Mouse (Mus musculus): ENCODE data around the gene Olfr119. TPM values are rescaled to one million over a fixed set of nuclear protein-coding genes. Genes with fewer than 3 reads are reported as not detected.
"Not testable (repeated sequence)": the region's sequence is repeated elsewhere in the genome, so short reads cannot be mapped to it uniquely, and the experiment has no call there.

Olfr119 gene
- not detected in 2 replicates for polyA plus RNA-seq (2012; ENCODE audit: insufficient read depth, insufficient read length, missing spikeins)

- H3K27ac ChIP-seq (ENCODE audit: insufficient read depth, low read depth, low read length); H3K4me1 ChIP-seq (ENCODE audit: control insufficient read depth, insufficient read depth, low read length); H3K4me3 ChIP-seq (ENCODE audit: insufficient read depth, low read length): not testable (repeated sequence)
Observed at GRCm38 (mm10) chr17:37696264-37696663, at the start of gene Olfr119. Olfr119 (plus strand) TSS chr17:37696564.

GRCm38 (mm10) chr17:37663682-37664081, 32.7 kb upstream of the Olfr119 start, which contains the start of gene Olfr117:
Olfr117 (minus strand) TSS chr17:37663782.
- H3K27ac ChIP-seq (ENCODE audit: insufficient read depth, low read depth, low read length) = no peak within 1 kb of the TSS
- no peaks in the 10 kb centered on the region for H3K4me1 ChIP-seq (ENCODE audit: control insufficient read depth, insufficient read depth, low read length)
- no peak for TF ChIP-seq POLR2A (IDR thresholded peaks at IDR 0.05; ENCODE audit: borderline replicate concordance, low read depth, low read length)
- no peak for TF ChIP-seq CTCF (IDR thresholded peaks at IDR 0.05; ENCODE audit: low read depth, low read length)
- H3K4me3 ChIP-seq (ENCODE audit: insufficient read depth, low read length) = no peak within 1 kb of the TSS

GRCm38 (mm10) chr17:37666688-37667087, 29.7 kb upstream of the Olfr119 start, which contains the start of gene Olfr118:
Olfr118 (plus strand) TSS chr17:37666988.
- Histone ChIP-seq H3K4me3 (ENCODE audit: insufficient read depth, low read length) (no peak within 1 kb of the TSS), H3K27ac (ENCODE audit: insufficient read depth, low read depth, low read length) (no peak within 1 kb of the TSS), H3K4me1 (ENCODE audit: control insufficient read depth, insufficient read depth, low read length) (no peaks in the 10 kb centered on the region)
- TF ChIP-seq POLR2A (IDR thresholded peaks at IDR 0.05; ENCODE audit: borderline replicate concordance, low read depth, low read length) (no peak), CTCF (IDR thresholded peaks at IDR 0.05; ENCODE audit: low read depth, low read length) (no peak)

- no peak within 1 kb of the TSS for H3K4me3 ChIP-seq (ENCODE audit: insufficient read depth, low read length)
- no peaks in the 10 kb centered on the region for H3K4me1 ChIP-seq (ENCODE audit: control insufficient read depth, insufficient read depth, low read length)
- H3K27ac ChIP-seq (ENCODE audit: insufficient read depth, low read depth, low read length) = no peak within 1 kb of the TSS
- TF ChIP-seq CTCF (IDR thresholded peaks at IDR 0.05; ENCODE audit: low read depth, low read length) (no peak), POLR2A (IDR thresholded peaks at IDR 0.05; ENCODE audit: borderline replicate concordance, low read depth, low read length) (no peak)
Observed at GRCm38 (mm10) chr17:37721508-37721907, 25.1 kb downstream of the Olfr119 start, which contains the start of gene Olfr120. Olfr120 (plus strand) TSS chr17:37721808.

GRCm38 (mm10) chr17:37738070-37738469, 41.7 kb downstream of the Olfr119 start:
- TF ChIP-seq CTCF (IDR thresholded peaks at IDR 0.05; ENCODE audit: low read depth, low read length) (no peak), POLR2A (IDR thresholded peaks at IDR 0.05; ENCODE audit: borderline replicate concordance, low read depth, low read length) (no peak)
- Histone ChIP-seq H3K4me1 (ENCODE audit: control insufficient read depth, insufficient read depth, low read length) (no peaks in the 10 kb centered on the region), H3K4me3 (ENCODE audit: insufficient read depth, low read length) (no peak overlapping the region), H3K27ac (ENCODE audit: insufficient read depth, low read depth, low read length) (no peak overlapping the region)

Other genes starting within 250 kb of the Olfr119 start
- 0.35 TPM in 1 of 2 replicates, not detected in the other for gene Olfr109, start 237.6 kb upstream of the Olfr119 start, polyA plus RNA-seq (2012; ENCODE audit: insufficient read depth, insufficient read length, missing spikeins)
- 1.1 TPM in 1 of 2 replicates, not detected in the other for gene H2-M2, start 213.0 kb upstream of the Olfr119 start, polyA plus RNA-seq (2012; ENCODE audit: insufficient read depth, insufficient read length, missing spikeins)
- 0.75 and 1.3 TPM in 2 replicates for gene Olfr110, start 204.1 kb upstream of the Olfr119 start, polyA plus RNA-seq (2012; ENCODE audit: insufficient read depth, insufficient read length, missing spikeins)
- gene Olfr111, start 188.5 kb upstream of the Olfr119 start, polyA plus RNA-seq (2012; ENCODE audit: insufficient read depth, insufficient read length, missing spikeins) = 4.6 and 5.8 TPM in 2 replicates
- gene Olfr112, start 127.1 kb upstream of the Olfr119 start, polyA plus RNA-seq (2012; ENCODE audit: insufficient read depth, insufficient read length, missing spikeins) = not detected in 2 replicates
- not detected in 2 replicates for gene Olfr113, start 118.9 kb upstream of the Olfr119 start, polyA plus RNA-seq (2012; ENCODE audit: insufficient read depth, insufficient read length, missing spikeins)
- gene Olfr114, start 103.8 kb upstream of the Olfr119 start, polyA plus RNA-seq (2012; ENCODE audit: insufficient read depth, insufficient read length, missing spikeins) = not detected in 2 replicates
- gene Olfr115, start 69.5 kb upstream of the Olfr119 start, polyA plus RNA-seq (2012; ENCODE audit: insufficient read depth, insufficient read length, missing spikeins) = not detected in 2 replicates
- gene Olfr116, start 69.4 kb upstream of the Olfr119 start, polyA plus RNA-seq (2012; ENCODE audit: insufficient read depth, insufficient read length, missing spikeins) = not detected in 2 replicates
- gene Olfr117, start 32.8 kb upstream of the Olfr119 start, polyA plus RNA-seq (2012; ENCODE audit: insufficient read depth, insufficient read length, missing spikeins) = 0.25 TPM in 1 of 2 replicates, not detected in the other
- gene Olfr118, start 29.6 kb upstream of the Olfr119 start, polyA plus RNA-seq (2012; ENCODE audit: insufficient read depth, insufficient read length, missing spikeins) = not detected in 2 replicates
- not detected in 2 replicates for gene Olfr120, start 25.2 kb downstream of the Olfr119 start, polyA plus RNA-seq (2012; ENCODE audit: insufficient read depth, insufficient read length, missing spikeins)
- not detected in 2 replicates for gene Olfr121, start 52.3 kb downstream of the Olfr119 start, polyA plus RNA-seq (2012; ENCODE audit: insufficient read depth, insufficient read length, missing spikeins)
- not detected in 2 replicates for gene Olfr122, start 72.0 kb downstream of the Olfr119 start, polyA plus RNA-seq (2012; ENCODE audit: insufficient read depth, insufficient read length, missing spikeins)
- not detected in 2 replicates for gene Olfr123, start 97.0 kb downstream of the Olfr119 start, polyA plus RNA-seq (2012; ENCODE audit: insufficient read depth, insufficient read length, missing spikeins)
- gene Olfr124, start 103.3 kb downstream of the Olfr119 start, polyA plus RNA-seq (2012; ENCODE audit: insufficient read depth, insufficient read length, missing spikeins) = not detected in 2 replicates
- not detected in 2 replicates for gene Olfr125, start 136.4 kb downstream of the Olfr119 start, polyA plus RNA-seq (2012; ENCODE audit: insufficient read depth, insufficient read length, missing spikeins)
- not detected in 2 replicates for gene Olfr126, start 150.9 kb downstream of the Olfr119 start, polyA plus RNA-seq (2012; ENCODE audit: insufficient read depth, insufficient read length, missing spikeins)
- gene Olfr127, start 203.9 kb downstream of the Olfr119 start, polyA plus RNA-seq (2012; ENCODE audit: insufficient read depth, insufficient read length, missing spikeins) = not detected in 2 replicates
- gene Olfr128, start 224.0 kb downstream of the Olfr119 start, polyA plus RNA-seq (2012; ENCODE audit: insufficient read depth, insufficient read length, missing spikeins) = not detected in 2 replicates

Data from bone marrow macrophage, adult 2 months (primary cell).